Mouse (Mus musculus) forebrain, embryonic 11.5 days (tissue): ENCODE data around the gene Xylt1. TPM values are rescaled to one million over a fixed set of nuclear protein-coding genes. Genes with fewer than 3 reads are reported as not detected.

Experiments
- ATAC-seq: fragments of 200-750 bp; cut with Nextera tagmentation; replicated peaks from 2 replicates; pipeline ENCODE4 v1.8.0; 2017; ENCODE audit warnings: moderate TSS enrichment; ENCODE audit not compliant: low FRiP score
- DNase-seq: peaks from one replicate; pipeline ENCODE4 v3.0.0-alpha.2; 2017; ENCODE audit warnings: low spot score
- H3K27ac ChIP-seq: fragments of 300-500 bp; sonication (generic); 2 replicates; pipeline ENCODE4 v1.5.1; 2014; ENCODE audit warnings: low read depth, low read length
- H3K27me3 ChIP-seq: fragments of 300-500 bp; sonication (generic); 2 replicates; pipeline ENCODE4 v1.6.1; 2014; ENCODE audit warnings: mild to moderate bottlenecking, low read length, mixed read lengths; ENCODE audit not compliant: control insufficient read depth, insufficient read depth
- H3K36me3 ChIP-seq: fragments of 300-500 bp; sonication (generic); 2 replicates; pipeline ENCODE4 v1.6.1; 2014; ENCODE audit warnings: mild to moderate bottlenecking, low read length, moderate library complexity, mixed read lengths; ENCODE audit not compliant: control insufficient read depth, insufficient read depth
- H3K4me1 ChIP-seq: fragments of 300-500 bp; sonication (generic); replicated peaks from 2 replicates; pipeline ENCODE4 v1.6.1; 2014; ENCODE audit warnings: low read length, mixed read lengths; ENCODE audit not compliant: control insufficient read depth, insufficient read depth
- H3K4me2 ChIP-seq: fragments of 300-500 bp; sonication (generic); 2 replicates; pipeline ENCODE4 v1.6.1; 2014; ENCODE audit warnings: low read depth, mild to moderate bottlenecking, low read length, moderate library complexity, mixed read lengths; ENCODE audit not compliant: severe bottlenecking
- H3K4me3 ChIP-seq: fragments of 300-500 bp; sonication (generic); 2 replicates; pipeline ENCODE4 v1.5.1; 2014; ENCODE audit warnings: low read depth, low read length
- H3K9ac ChIP-seq: fragments of 300-500 bp; sonication (generic); 2 replicates; pipeline ENCODE4 v1.6.1; 2014; ENCODE audit warnings: low read length
- H3K9me3 ChIP-seq: fragments of 300-500 bp; sonication (generic); 2 replicates; pipeline ENCODE4 v1.6.1; 2016; ENCODE audit warnings: low read length, mixed read lengths; ENCODE audit not compliant: control insufficient read depth
- WGBS: fragments of 180-500 bp; shearing (Covaris S2); extraction: QIAGEN DNeasy Blood & Tissue Kit; methylation state at CpG from one replicate; pipeline ENCODE4 v1.1.7; 2014; 5-methylcytosine and 5-hydroxymethylcytosine counted together
- polyA plus RNA-seq: library from polyadenylated mRNA; unstranded; fragments of >200 nt; fragmentation: Nextera tagmentation; extraction: Ambion mirVana; gene quantifications from 2 replicates; pipeline ENCODE4 v1.2.1, GENCODE M21; 2014

The Xylt1 gene
- polyA plus RNA-seq, 1 experiment from 2014 or later: 4.6 TPM

DNA sequence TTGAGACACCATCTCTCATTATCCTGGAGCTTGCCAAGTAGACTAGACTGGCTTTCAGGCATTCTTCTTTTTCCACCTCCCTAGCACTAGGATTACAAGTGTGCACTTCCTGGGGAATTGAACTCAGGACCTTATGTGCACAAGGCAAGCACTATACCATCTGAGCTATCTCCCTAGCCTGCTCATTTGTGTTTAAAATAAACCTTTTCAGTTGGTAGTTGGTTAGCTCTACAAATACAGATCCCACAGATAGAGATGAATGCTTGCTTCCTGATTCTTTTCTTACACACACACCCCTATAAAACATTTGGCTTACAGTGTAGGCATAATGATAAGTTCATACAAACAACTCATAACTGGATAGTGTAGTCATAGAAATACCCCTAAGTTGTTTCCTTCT lies 206.0 kb downstream of the Xylt1 start:
- Histone ChIP-seq H3K4me3 (no peak overlapping the region), H3K27ac (no peak overlapping the region), H3K9ac (no peak overlapping the region), H3K4me2 (no peak overlapping the region), H3K27me3 (no peaks in the 10 kb centered on the region; the same call in 1 of the 2 replicates), H3K36me3 (no peaks in the 10 kb centered on the region), H3K9me3 (no peaks in the 10 kb centered on the region), H3K4me1 (no peaks in the 10 kb centered on the region; the same call in 1 of the 2 replicates)
- ATAC-seq (no peak), DNase-seq (no peak)

- DNase-seq: no peak
These were observed 206.6 kb downstream of the Xylt1 start for GRCm38 (mm10) chr7:117587234-117587929.

GRCm38 (mm10) chr7:117588426-117588825 lies 207.6 kb downstream of the Xylt1 start:
- Histone ChIP-seq H3K9me3 (no peaks in the 10 kb centered on the region), H3K4me3 (no peak overlapping the region), H3K36me3 (no peaks in the 10 kb centered on the region), H3K4me2 (no peak overlapping the region), H3K4me1 (no peaks in the 10 kb centered on the region; the same call in 1 of the 2 replicates), H3K9ac (no peak overlapping the region), H3K27me3 (no peaks in the 10 kb centered on the region; the same call in 1 of the 2 replicates), H3K27ac (no peak overlapping the region)
- 58% methylated on average over 1 of the region's 1 CpGs for WGBS
- ATAC-seq (no peak), DNase-seq (no peak)

More at GRCm38 (mm10) chr7:117587234-117587929, 206.6 kb downstream of the Xylt1 start:
- ATAC-seq: no peak
- no peak overlapping the region for H3K9ac ChIP-seq
- H3K27ac ChIP-seq: no peak overlapping the region
- H3K4me3 ChIP-seq: no peak overlapping the region
- H3K4me2 ChIP-seq: no peak overlapping the region
- H3K36me3 ChIP-seq: no peaks in the 10 kb centered on the region
- no peaks in the 10 kb centered on the region; the same call in 1 of the 2 replicates for H3K4me1 ChIP-seq
- H3K9me3 ChIP-seq: no peaks in the 10 kb centered on the region
- no peaks in the 10 kb centered on the region; the same call in 1 of the 2 replicates for H3K27me3 ChIP-seq
- 84% methylated on average over 6 of the region's 6 CpGs for WGBS

GRCm38 (mm10) chr7:117589359-117589758 lies 208.6 kb downstream of the Xylt1 start:
- 28% methylated on average over 2 of the region's 2 CpGs for WGBS

DNA sequence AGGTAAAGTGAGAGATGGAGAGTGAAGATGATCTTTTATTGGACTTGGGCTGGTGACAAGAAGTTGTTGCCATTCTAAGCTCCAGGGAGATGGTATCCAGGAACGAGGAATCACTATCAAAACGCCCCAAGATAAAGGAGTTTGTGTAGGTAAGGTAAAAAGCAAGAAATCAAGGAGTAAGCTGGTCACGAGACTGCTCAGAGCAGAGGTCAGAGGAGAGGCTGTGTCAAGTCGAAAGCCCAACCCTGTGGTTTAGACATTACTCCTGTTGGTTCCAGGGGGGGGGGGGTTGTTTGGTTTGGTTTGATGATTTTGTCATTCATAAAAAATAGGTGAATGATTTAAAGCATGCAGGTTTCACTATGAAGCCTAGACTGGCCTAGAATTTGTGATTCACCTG lies 209.0 kb downstream of the Xylt1 start:
- no peak for ATAC-seq
- 56% methylated on average over 4 of the region's 4 CpGs for WGBS
- DNase-seq: no peak
- no peak overlapping the region for H3K9ac ChIP-seq
- no peaks in the 10 kb centered on the region for H3K9me3 ChIP-seq
- no peak overlapping the region for H3K4me2 ChIP-seq
- H3K4me3 ChIP-seq: no peak overlapping the region
- no peaks in the 10 kb centered on the region for H3K36me3 ChIP-seq
- H3K27me3 ChIP-seq: no peaks in the 10 kb centered on the region; the same call in 1 of the 2 replicates
- H3K4me1 ChIP-seq: no peaks in the 10 kb centered on the region; the same call in 1 of the 2 replicates
- no peak overlapping the region for H3K27ac ChIP-seq

More at GRCm38 (mm10) chr7:117589359-117589758, 208.6 kb downstream of the Xylt1 start:
- no peak for DNase-seq
- Histone ChIP-seq H3K9ac (no peak overlapping the region), H3K36me3 (no peaks in the 10 kb centered on the region), H3K4me2 (no peak overlapping the region), H3K27ac (no peak overlapping the region), H3K9me3 (no peaks in the 10 kb centered on the region), H3K27me3 (no peaks in the 10 kb centered on the region; the same call in 1 of the 2 replicates), H3K4me3 (no peak overlapping the region), H3K4me1 (no peaks in the 10 kb centered on the region; the same call in 1 of the 2 replicates)
- no peak for ATAC-seq

DNA sequence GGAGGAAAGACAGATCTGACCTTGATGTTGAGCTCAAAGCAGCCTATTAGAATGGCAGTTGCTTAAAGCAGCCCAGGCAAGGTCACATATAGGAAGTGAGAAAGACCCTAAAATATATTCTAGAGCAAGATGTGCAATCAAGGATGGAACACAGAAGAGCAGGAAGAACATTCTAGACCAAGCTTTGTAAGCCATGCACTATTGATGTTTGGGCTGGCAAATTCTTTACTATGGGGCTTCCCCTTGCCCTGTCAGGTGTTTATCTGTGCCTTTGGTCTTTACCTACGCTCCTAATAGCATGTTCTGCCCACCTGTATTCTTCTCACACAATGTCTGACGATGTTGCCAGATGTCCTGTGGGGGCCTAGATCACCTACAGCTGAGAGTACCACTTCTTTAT lies 213.4 kb downstream of the Xylt1 start:
- H3K36me3 ChIP-seq: no peaks in the 10 kb centered on the region

GRCm38 (mm10) chr7:117595029-117595695 lies 214.4 kb downstream of the Xylt1 start:
- WGBS: 87% methylated on average over 12 of the region's 12 CpGs
- no peak overlapping the region for H3K4me3 ChIP-seq

More for the DNA sequence above, 213.4 kb downstream of the Xylt1 start:
- Histone ChIP-seq H3K4me2 (no peak overlapping the region), H3K4me1 (no peaks in the 10 kb centered on the region), H3K4me3 (no peak overlapping the region), H3K27ac (no peak overlapping the region), H3K9me3 (no peaks in the 10 kb centered on the region), H3K27me3 (no peaks in the 10 kb centered on the region), H3K9ac (no peak overlapping the region)
- WGBS: 93% methylated on average over 2 of the region's 2 CpGs
- ATAC-seq (no peak), DNase-seq (no peak)

DNA sequence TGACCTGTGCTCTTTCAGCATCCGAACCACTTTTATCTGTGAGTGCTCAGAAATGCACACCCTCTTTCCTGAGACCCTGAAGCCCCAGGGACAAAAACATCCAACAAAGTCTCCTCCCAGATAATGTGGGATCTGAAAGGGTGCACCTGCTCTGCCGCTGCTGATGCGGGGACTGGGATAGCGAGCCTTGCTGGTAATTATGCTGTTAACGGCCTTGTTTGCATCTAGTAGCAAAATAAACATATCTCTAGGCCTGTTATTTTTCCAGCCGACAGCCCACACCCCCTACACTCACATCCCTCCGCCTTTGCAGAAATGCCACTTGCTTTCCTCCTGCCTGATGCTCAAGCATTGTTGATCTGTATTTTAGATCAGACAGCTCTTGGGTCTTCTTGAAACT lies 219.7 kb downstream of the Xylt1 start:
- Histone ChIP-seq H3K4me1 (no peaks in the 10 kb centered on the region), H3K4me3 (no peak overlapping the region), H3K9me3 (no peaks in the 10 kb centered on the region), H3K4me2 (no peak overlapping the region), H3K27ac (no peak overlapping the region), H3K27me3 (no peaks in the 10 kb centered on the region), H3K9ac (no peak overlapping the region), H3K36me3 (no peaks in the 10 kb centered on the region)
- WGBS: 36% methylated on average over 7 of the region's 7 CpGs
- ATAC-seq: no peak
- DNase-seq: no peak

More at GRCm38 (mm10) chr7:117595029-117595695, 214.4 kb downstream of the Xylt1 start:
- Histone ChIP-seq H3K4me2 (no peak overlapping the region), H3K27ac (no peak overlapping the region), H3K27me3 (no peaks in the 10 kb centered on the region), H3K9me3 (no peaks in the 10 kb centered on the region), H3K9ac (no peak overlapping the region), H3K36me3 (no peaks in the 10 kb centered on the region), H3K4me1 (no peaks in the 10 kb centered on the region)
- no peak for ATAC-seq
- no peak for DNase-seq
